Mouse (Mus musculus) fat pad, adult 2 months (tissue): ENCODE results near the gene Sntb2.
A peak's percentile ranks its signal among the peaks of the same experiment; 100 is the strongest.
"Not testable (repeated sequence)": the region's sequence is repeated elsewhere in the genome, so short reads cannot be mapped to it uniquely, and the experiment has no call there.

Source experiments
- DNase-seq: peaks from one replicate; pipeline ENCODE4 v3.0.0-alpha.2; 2011; ENCODE audit warnings: low read depth, low spot score; ENCODE audit errors: extremely low read depth

The Sntb2 gene

GRCm38 (mm10) chr8:107030650-107031576 lies 95.4 kb downstream of the Sntb2 start, which contains the start of gene Vps4a:
Vps4a (plus strand) TSS chr8:107031222.
- DNase-seq = no peak

GRCm38 (mm10) chr8:107031577-107032090 lies 96.1 kb downstream of the Sntb2 start:
- no peak for DNase-seq

GRCm38 (mm10) chr8:107033609-107034008 lies 98.1 kb downstream of the Sntb2 start:
- DNase-seq = not testable (repeated sequence)

GRCm38 (mm10) chr8:107035641-107036040 lies 100.1 kb downstream of the Sntb2 start:
- DNase-seq = no peak

GRCm38 (mm10) chr8:107036626-107037025 lies 101.1 kb downstream of the Sntb2 start:
- DNase-seq = no peak

GRCm38 (mm10) chr8:107040632-107041031 lies 105.1 kb downstream of the Sntb2 start:
- DNase-seq = no peak

- DNase-seq = no peak
These were observed 109.9 kb downstream of the Sntb2 start for GRCm38 (mm10) chr8:107045478-107045877.

GRCm38 (mm10) chr8:107046976-107047375 lies 111.4 kb downstream of the Sntb2 start:
- no peak for DNase-seq

GRCm38 (mm10) chr8:107048061-107048941 lies 112.8 kb downstream of the Sntb2 start, which contains the start of gene Pdf:
Pdf (minus strand) TSS chr8:107048614.
- DNase-seq = no peak

- DNase-seq = no peak
These were observed 113.9 kb downstream of the Sntb2 start for GRCm38 (mm10) chr8:107049480-107049879.

GRCm38 (mm10) chr8:107052046-107052445 lies 116.5 kb downstream of the Sntb2 start:
- DNase-seq = no peak

GRCm38 (mm10) chr8:107056076-107056972 lies 120.8 kb downstream of the Sntb2 start, which contains the start of the genes Cog8 and Nip7:
Cog8 (minus strand) TSS chr8:107056689.
Nip7 (plus strand) TSS chr8:107056877.
- DNase-seq = peak; percentile 77

- DNase-seq = no peak
These were observed 121.4 kb downstream of the Sntb2 start for GRCm38 (mm10) chr8:107056973-107057369.

- no peak for DNase-seq
These were observed 127.1 kb downstream of the Sntb2 start for GRCm38 (mm10) chr8:107062613-107063012.

GRCm38 (mm10) chr8:107065511-107066496 lies 130.3 kb downstream of the Sntb2 start, which contains the start of gene Tmed6:
Tmed6 (minus strand) TSS chr8:107065644.
- DNase-seq = no peak
